Mouse (Mus musculus) hindlimb bud, embryonic 11.5 days (tissue): ENCODE data around the gene Mdfic.

Experiments
- DNase-seq: peaks from one replicate; pipeline ENCODE4 v3.0.0-alpha.2; 2012; ENCODE audit warnings: low read depth, low spot score; ENCODE audit errors: extremely low spot score

The Mdfic gene

DNA sequence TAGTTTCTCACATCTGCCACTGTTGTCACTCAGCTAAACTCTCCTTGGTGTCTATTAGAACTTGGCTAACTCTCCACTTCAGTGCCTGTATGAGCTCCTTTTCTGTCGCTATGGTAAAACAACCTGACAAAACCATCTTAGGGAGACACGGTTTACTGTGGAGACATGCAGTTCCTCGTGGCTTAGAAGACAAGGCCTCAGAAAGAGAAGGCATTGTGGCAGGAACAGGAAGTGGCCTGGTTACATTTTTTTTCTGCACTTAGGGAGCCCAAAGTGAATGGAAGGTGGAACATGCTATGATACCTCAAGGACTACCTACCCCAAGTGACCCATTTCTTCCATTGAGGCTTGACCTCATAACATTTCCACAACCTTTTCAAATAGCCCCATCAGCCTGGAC, 18.7 kb downstream of the Mdfic start:
- no peak for DNase-seq

DNA sequence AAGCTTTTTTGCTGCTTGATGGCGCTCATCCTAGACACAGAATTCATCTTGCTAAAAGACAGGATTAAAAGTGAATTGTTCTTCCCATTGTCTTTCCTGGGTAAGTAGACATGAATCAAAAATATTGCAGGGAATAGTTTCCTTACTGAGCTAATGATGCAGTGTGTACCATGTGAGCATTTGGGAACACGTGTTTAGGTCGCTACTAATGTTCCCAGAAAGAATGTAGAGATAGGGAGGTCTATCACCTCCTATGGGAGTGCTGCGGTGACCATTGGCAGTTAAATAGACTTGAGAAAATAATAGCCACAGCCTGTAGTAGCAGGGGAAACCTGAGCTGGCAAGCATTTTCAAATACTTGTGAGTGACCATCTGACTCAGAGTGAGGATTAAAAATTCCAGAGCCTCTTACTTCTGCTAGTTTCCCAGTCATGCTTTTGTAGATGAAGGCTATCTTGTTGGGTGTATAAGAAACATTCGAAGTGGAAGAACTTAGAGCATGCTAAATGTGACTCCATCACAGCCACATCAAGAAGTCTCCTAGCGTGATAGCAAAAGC, 22.2 kb downstream of the Mdfic start:
- DNase-seq, result no peak

DNA sequence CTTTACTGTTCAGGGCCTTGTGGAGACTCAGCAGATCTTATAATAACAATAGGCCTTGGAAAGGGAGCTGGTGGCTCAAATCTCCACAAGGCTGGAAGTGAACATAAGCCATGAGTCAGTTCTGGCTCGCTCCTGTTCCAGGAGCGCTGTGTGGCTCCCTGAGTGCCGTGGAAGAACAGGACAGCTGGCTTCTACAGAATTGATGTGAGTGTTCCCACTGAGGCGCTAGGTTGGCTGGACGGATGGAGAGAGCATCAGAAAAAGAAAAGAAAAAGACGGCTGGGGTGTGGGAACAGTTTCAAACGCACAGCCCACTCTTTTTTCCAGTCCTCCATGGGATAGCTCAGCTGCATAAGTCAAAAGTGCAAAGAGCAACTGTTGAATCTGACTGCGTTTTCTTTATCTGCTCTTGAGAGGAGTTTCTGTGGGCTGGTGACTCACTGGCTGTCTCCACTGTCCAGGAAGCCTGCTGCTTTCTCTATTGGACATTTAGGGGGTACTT, 22.9 kb downstream of the Mdfic start:
- DNase-seq, result no peak

DNA sequence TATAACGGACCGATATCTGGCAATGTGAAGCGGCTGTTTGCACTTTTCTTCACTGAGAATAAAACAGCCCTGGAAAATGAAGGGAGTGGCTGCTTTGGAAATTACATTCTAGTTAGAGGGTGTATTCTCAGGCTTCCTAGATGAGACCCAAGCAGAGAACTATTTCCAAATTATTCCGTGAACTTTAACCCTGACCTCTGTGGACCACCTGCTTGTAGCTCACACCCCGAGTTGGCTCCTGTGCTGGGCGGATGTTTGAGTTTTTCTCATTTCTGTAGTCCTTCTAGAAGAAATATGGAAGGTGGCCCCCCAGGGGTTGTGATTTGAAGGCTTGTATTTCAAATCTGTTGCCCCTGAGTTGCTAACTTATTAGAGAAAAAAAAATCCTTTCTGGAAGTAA, 23.3 kb downstream of the Mdfic start:
- no peak for DNase-seq

DNA sequence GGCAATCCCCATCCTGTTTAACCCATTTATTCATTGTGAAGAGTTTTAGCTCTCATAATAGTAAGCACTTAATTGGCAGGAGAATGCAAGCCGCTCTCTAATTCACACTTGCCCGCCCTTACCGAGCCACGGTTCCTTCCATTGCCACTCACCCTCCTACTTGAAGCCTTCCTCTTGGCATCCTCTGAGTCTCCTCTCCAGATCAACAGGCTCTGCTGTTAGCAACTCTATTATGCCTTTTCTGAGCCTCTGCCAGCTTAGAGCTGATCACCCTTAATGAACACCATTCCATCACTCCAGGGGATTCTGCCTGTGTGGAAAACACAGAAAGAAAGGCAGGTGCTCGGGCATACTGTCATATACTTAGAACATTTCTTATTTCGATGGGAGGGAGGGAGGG, 24.9 kb downstream of the Mdfic start:
- no peak for DNase-seq

DNA sequence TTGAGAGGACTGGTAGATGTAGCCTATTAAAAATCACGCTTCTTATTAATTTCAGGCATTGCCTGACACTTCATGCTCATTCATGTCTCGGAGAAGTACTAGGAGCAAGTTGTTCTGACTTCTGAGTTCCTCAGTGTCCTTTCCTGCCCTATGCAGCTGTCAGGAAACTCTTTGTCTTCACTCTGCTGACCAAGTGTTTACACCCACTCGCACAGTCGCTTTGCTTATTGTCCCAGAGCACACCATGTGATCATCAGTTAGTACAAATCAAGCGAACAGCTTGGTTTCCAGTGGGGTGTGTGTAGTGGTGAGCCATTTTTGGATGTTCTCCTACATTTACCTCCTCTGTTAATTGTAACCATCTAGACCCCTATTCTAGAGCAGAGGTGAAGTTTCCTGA, 25.4 kb downstream of the Mdfic start:
- no peak for DNase-seq

DNA sequence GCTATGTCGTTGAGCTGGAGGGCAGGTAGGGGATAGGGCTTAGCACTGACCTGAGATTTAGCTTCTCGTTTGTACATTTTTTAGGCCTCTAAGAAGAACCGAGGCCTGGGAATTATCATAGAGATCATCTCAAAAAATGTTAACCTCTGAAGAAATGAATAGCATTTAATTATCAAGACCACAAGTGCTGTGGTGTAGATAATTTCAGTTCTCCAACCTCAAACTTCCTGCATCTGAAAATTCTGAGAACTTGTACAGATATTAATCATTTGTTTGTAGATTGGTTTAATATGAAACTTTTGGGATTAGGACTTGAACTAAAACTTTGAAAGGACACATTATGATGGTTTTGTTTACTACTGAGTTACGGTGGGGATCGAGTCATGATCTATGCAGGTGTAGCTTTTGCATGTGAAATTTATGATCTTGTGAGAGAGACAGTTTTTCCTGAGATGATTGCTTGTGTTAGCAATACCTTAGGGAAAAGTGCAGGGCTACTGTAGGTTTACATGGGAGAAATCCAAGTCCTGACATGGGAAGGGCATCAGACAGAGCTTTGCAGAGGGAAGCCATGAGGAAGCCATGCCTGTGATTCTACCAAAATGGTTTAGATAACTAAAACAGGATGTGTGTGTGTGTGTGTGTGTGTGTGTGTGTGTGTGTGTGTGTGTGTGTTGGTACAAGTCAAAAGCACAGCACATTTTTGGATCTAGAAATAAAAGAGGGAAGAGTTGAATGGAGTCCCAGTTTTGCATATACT, 27.1 kb downstream of the Mdfic start:
- no peak for DNase-seq

DNA sequence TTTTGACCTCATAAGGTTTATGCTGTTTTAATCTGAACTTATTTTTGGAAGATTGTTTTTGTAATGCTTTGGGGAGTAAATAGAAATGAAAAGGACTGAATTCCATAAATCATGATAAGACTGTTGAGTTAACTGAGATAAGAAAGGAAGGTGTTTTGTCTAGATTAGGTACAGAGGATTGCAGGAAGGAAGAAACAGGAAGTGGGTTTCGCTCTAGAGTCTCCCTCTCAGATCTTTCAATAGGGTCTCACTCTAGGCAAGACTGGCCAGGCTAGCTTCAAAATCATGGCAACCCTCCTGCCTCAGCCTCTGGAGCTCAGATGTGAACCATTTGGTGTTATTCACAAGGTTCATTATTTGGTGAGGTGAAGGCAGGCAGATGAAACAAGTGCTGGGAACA, 27.8 kb downstream of the Mdfic start:
- no peak for DNase-seq

DNA sequence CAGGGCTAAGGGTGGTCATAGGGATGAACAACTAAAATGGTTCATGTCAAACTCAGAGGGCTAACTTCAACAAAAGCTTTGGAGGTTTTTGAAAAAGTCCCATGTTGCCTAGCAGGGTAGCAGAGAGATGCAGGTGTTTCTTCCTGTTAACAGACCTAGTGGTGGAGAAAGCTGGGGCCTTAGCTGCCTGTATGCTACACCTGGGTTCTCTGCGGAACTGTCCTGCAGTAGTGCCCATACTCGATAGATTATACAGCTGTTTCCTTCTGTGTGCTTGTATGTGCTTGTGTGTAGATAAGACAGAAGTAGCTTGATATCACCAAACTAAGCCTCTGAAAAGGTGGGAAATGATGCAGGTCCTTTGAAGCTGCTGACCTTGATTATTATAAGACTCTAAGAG, 28.5 kb downstream of the Mdfic start:
- DNase-seq, result no peak

DNA sequence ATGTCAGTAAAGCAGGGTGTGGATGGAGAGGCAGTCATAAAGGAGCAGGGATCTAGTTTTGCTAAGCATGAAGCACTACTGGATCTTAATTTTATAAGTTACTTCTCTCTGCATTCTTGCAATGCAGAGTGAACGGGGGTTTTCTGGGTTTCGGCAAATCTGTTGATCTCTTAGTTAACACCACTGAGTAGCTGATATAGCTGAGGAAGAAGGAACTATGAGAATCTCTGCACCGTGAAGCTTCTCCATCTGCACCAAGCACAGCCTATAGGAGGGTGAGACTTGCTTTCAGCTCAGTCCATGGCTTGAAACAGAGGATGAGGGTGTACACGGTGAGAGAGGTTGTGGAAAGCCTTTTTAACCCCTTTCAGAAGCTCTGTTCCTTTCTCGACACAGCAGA, 29.6 kb downstream of the Mdfic start:
- no peak for DNase-seq

DNA sequence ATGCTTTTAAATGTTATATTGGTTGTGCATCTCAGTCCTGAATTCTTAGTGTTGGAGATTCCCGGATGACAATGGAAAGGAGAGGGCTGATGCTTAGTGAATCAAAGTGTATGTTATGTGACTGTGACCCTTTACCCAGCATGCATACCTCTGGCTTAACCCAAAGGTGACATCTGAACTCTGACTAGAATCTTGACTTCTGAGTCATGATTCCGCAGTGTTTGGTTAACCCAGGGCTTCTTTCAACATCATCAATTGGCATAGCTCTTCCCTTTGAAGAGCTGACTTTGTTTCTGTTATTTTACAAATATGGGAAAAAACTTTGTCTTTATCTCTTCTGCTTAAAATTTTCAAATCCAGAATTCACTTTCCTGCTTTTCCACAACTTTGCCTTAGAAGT, 30.9 kb downstream of the Mdfic start:
- DNase-seq, result no peak

DNA sequence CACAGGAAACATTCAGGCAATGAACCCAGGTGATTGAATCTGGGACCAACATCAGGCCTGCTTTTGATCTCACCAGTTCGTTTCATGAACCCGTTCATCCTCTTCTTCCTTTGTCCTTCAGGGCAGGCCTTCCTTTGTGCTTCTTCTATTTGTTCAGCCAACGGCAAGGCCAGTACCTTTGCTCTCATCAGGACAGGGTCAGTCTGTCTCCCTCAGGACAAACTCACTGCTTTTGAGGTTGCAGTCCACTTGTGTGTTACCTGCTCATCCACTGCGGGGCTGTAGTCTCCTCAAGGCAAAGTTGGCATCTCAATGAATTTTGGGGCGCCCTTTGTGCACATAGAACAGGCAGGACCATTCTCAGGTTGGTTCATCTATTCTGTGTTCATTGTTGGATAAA, 31.7 kb downstream of the Mdfic start:
- DNase-seq, result no peak

DNA sequence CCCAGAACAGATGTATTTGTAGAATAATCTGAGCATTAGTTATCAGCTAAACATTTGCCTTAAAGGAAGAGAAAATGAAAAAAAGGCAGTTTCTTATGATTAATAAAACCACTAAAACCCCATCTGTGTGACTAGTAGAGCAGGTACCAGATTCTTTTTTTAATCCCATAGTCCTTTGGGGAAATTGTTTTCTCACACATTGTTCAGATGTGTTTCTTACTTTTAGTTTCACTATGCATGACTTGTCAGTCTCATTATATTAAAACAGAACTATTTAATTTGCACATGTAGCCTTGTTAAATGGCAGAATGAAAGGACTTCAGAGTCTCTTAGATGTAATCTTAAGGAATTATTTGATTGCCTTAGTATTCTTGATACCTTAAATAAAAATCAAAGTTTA, 32.7 kb downstream of the Mdfic start:
- DNase-seq, result no peak

DNA sequence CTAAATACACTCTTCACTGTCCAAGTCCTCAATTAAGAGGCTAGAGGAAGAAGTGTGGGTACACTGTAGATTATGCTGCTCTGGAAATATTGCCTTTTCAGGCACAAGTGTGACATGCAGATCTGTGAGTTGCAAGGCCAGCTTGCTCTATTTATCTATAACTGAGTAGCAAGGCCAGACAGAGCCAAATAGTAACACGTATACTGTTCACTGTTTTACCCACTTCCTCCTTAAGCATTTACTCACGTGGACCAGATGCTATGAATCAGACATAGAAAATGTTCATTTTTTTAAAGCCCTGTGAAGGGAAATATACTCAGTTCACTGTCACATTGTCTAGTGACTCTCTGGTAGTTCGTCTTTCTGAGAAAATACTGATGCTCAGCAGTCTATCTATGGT, 37.9 kb downstream of the Mdfic start:
- DNase-seq, result no peak

DNA sequence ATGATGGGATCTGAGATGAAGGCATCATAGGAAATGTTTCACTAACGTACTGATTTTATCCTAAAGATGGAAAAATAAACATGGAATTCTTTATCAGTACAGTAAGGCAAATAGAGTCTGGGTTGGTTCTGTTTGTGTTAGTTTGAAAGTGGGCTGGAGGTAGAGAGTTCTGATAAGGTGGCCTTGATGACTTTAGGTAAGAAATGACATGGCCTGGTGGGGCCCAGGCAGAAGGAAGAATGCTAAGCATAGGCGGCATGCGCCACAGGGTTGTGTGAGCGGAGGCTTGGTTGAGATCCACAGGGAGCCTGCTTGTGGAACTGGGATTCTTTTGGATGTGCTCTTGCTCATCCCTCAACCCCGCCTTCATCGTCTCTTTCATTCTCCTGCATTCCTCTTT, 40.3 kb downstream of the Mdfic start:
- no peak for DNase-seq

DNA sequence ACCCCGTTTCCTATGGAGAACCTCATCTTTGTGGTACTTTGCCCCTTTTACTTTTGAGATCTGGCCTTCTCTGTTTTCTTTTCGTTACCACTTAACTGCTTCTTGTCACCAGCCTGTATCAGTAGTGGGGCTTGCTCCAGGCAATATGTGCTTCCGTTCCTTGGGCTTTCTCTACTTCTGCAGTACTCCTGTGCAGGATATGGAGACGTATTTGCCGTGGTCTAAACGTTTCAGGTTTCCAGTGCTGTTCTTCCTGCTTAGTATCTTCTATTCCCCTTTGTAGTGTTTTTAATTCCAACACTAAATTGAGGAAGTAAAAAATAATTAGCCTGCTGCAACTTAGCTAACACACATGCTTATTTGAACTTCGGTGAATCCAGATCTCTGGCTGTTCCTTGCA, 43.6 kb downstream of the Mdfic start:
- no peak for DNase-seq

DNA sequence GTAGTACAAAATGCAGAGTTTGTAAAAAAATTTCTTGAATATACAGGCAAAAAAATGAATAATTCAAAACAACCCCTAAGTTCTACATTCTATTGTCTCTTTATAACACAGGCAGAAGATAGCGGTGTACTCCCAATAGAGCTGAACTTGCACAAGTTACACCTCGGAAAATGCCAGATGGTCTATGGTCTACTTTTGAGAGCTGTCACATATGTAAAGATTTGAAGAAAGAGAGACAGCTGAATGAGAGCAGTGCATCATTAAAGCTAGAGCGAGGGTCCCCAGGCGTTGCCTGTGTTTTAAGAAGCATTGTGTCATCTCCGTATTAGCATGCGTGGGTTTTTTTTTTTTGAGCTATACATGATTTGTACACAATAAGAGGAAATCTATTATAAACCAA, 47.0 kb downstream of the Mdfic start:
- no peak for DNase-seq

DNA sequence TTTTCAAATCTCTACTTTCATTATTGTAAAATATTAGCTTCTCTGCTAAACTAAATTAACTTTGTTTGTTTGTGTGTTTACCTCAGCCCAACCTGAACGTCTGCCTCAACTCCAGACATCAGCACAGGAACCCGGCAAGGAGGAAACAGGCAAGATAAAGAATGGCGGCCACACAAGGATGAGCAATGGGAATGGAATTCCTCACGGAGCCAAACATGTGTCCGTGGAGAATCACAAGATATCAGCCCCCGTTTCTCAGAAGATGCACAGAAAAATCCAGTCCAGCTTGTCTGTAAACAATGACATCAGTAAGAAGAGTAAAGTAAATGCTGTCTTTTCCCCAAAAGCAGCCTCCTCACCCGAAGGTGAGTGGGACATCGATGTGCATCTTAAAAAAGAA, 49.7 kb downstream of the Mdfic start:
- DNase-seq, result no peak

DNA sequence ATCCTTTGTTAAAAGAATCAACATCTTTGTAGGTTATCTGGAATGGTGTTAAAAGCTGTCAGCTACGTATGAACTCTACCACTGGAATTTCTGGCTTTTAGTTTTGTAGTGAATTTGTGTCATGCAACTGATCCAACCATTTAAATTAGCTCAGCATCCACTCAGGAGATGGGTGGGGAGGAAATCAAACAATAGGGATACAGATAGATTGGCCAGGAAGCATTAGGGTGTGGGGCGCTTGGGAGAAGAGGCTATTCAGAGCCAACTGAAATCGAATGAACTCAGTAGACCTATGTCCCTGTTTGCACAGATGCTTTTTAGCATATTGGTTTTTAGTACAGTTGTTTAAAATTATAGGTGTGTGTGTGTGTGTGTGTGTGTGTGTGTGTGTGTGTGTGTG, 56.6 kb downstream of the Mdfic start:
- no peak for DNase-seq

DNA sequence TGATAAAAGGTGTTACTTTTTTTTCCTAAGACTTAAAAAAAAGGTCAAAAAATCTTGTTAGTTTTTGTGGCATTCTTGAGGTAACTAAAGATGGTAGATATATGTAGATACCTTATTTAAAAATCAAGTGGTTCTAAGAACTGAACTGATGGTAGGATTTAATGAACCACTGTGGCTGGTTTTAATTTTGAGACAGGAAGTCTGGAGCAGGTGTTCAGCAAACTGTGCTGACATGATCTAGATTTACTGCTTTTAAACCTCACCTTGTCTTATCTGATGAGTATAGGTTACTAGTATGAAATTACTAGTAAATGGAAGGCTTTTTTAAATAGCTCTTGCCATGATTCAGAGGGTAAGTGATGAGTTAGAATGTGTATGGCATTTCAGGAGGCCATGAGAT, 59.7 kb downstream of the Mdfic start:
- DNase-seq, result no peak

DNA sequence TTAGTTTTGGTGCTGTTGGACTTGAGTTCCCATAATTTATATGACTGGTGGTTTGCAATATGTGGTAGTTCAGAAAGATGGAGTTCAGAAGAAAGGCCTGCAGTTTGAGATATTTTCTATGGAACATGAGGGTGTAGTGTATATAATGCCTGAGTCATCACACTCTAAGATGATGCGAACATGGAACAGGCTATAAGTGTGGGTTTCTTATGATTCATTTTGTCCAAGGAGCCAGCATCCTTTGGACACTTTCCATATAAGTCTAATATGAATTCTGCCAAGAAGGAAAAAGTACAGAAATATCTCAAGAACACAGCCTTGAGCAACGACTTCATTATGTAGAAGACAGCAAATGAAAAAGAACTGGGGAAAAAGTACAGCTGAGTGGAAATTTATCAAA, 60.2 kb downstream of the Mdfic start:
- no peak for DNase-seq

DNA sequence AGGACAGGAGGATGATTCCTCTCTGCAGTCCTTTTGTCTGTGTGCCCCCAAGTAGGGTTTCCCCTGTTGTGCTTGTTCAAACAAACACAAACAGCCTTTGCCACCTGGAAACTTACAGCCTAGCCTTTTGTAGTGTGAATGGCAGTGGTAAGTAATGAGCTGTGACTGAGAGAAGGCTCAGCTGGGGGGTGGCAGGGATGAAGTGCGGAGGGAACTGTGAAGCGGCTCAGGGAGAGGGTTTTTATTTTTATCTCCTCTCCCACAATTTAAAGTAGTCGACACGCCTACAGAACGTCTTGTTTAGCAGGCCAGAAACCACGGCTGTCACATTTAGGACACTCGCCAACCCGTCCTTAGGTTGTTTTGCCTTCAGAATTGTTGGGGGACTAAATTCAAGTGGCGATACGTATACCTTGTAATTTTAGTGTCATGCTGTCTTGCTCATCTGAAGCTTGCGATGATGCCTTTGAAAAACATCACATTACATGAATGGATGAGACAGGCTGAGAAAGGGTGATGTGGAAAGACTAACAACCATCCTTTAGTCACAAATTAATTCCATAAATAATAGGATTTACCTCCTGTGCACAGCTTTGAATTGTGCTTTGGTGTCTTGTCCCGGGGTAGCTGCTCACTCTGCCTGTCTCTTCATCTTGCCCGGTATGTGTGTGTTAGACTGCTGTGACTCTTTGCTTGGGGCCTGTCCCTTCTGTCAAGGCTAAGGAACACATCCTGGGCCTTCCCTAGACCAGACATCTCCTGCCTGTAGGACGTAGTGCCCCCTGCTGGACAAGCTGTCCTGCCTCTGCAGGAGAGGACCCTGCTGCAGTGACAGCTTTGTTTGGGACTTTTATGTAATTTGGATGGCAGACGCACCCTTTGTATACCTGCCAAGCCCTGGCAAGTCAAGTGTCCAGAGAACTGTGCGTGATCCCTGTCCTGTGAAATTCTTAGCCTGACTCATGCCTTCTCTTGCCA, 69.4 kb downstream of the Mdfic start:
- no peak for DNase-seq
